Mouse (Mus musculus) C2C12 (cell line): ENCODE data around the gene Hspa4. TPM values are rescaled to one million over a fixed set of nuclear protein-coding genes. Genes with fewer than 3 reads are reported as not detected.

Experiments
- H3K27me3 ChIP-seq: one replicate; pipeline ENCODE4 v1.6.1; 2011; ENCODE audit not compliant: control insufficient read depth, insufficient read depth, insufficient read length
- H3K36me3 ChIP-seq: one replicate; pipeline ENCODE4 v1.6.1; 2011; ENCODE audit not compliant: control insufficient read depth, insufficient read depth
- H3K4me3 ChIP-seq: one replicate; pipeline ENCODE4 v1.5.1; 2011; ENCODE audit warnings: mild to moderate bottlenecking, control low read depth; ENCODE audit not compliant: poor library complexity, insufficient read depth, severe bottlenecking
- H3K79me2 ChIP-seq: one replicate; pipeline ENCODE4 v1.6.1; 2011; ENCODE audit not compliant: control insufficient read depth, insufficient read depth
- H3K79me3 ChIP-seq: one replicate; pipeline ENCODE4 v1.6.1; 2011; ENCODE audit warnings: low read depth, control low read depth
- H3ac ChIP-seq: one replicate; pipeline ENCODE3; 2011; ENCODE audit warnings: low read depth; ENCODE audit not compliant: control insufficient read depth, insufficient read length
- CEBPB ChIP-seq: IDR thresholded peaks from one replicate; pipeline ENCODE4 v1.6.1; 2011; ENCODE audit warnings: low read depth, mild to moderate bottlenecking, control low read depth, moderate library complexity
- CTCF ChIP-seq: IDR thresholded peaks from one replicate; pipeline ENCODE4 v1.5.1; 2011; ENCODE audit not compliant: control insufficient read depth, insufficient read depth, insufficient read length
- FOSL1 ChIP-seq: IDR thresholded peaks from one replicate; pipeline ENCODE4 v1.8.0; 2011; ENCODE audit warnings: mild to moderate bottlenecking, low read length; ENCODE audit not compliant: poor library complexity, insufficient read depth, severe bottlenecking
- MAX ChIP-seq: IDR thresholded peaks from one replicate; pipeline ENCODE4 v1.6.1; 2011; ENCODE audit warnings: mild to moderate bottlenecking, control low read depth
- MYOD1 ChIP-seq: IDR thresholded peaks from one replicate; pipeline ENCODE4 v1.6.1; 2011; ENCODE audit warnings: low read depth; ENCODE audit not compliant: control insufficient read depth, insufficient read length
- MYOG ChIP-seq: IDR thresholded peaks from one replicate; pipeline ENCODE4 v1.6.1; 2011; ENCODE audit not compliant: control insufficient read depth, insufficient read length; ENCODE audit errors: extremely low read depth
- USF1 ChIP-seq: IDR thresholded peaks from one replicate; pipeline ENCODE4 v1.6.1; 2011; ENCODE audit warnings: low read depth, mild to moderate bottlenecking, control low read depth, moderate library complexity
- polyA plus RNA-seq: library from polyadenylated mRNA; unstranded; fragments of >200 nt; fragmentation: generic; extraction: Trizol; gene quantifications from one replicate; pipeline ENCODE4 v1.2.1, GENCODE M21; 2012; ENCODE audit warnings: missing spikeins

Gene Hspa4
- polyA plus RNA-seq, 1 experiment = 112 TPM

GRCm38 (mm10) chr11:53336924-53337323 lies 36.7 kb upstream of the Hspa4 start:
- Histone ChIP-seq H3K79me3 (no peaks in the 10 kb centered on the region), H3ac (no peak overlapping the region), H3K4me3 (no peak overlapping the region), H3K36me3 (peaks cover 21% of the 10 kb centered on the region), H3K79me2 (no peaks in the 10 kb centered on the region), H3K27me3 (no peaks in the 10 kb centered on the region)
- TF ChIP-seq CTCF (no peak), MAX (no peak), CEBPB (no peak), MYOG (no peak)

- TF ChIP-seq MYOG (no peak), CTCF (no peak), USF1 (no peak), MAX (no peak), CEBPB (no peak), MYOD1 (no peak), FOSL1 (no peak)
- H3K36me3 ChIP-seq = peaks cover 28% of the 10 kb centered on the region
- H3ac ChIP-seq = no peak overlapping the region
- H3K79me3 ChIP-seq = no peaks in the 10 kb centered on the region
- H3K79me2 ChIP-seq = no peaks in the 10 kb centered on the region
- no peaks in the 10 kb centered on the region for H3K27me3 ChIP-seq
- H3K4me3 ChIP-seq = no peak overlapping the region
Measured at GRCm38 (mm10) chr11:53336182-53336571, 35.9 kb upstream of the Hspa4 start.

- Histone ChIP-seq H3K79me3 (no peaks in the 10 kb centered on the region), H3K4me3 (no peak overlapping the region), H3K79me2 (no peaks in the 10 kb centered on the region), H3K36me3 (peaks cover 34% of the 10 kb centered on the region), H3ac (no peak overlapping the region), H3K27me3 (no peaks in the 10 kb centered on the region)
- TF ChIP-seq MYOD1 (no peak), FOSL1 (no peak), MYOG (no peak)
Measured at GRCm38 (mm10) chr11:53335505-53336181, 35.4 kb upstream of the Hspa4 start.

DNA sequence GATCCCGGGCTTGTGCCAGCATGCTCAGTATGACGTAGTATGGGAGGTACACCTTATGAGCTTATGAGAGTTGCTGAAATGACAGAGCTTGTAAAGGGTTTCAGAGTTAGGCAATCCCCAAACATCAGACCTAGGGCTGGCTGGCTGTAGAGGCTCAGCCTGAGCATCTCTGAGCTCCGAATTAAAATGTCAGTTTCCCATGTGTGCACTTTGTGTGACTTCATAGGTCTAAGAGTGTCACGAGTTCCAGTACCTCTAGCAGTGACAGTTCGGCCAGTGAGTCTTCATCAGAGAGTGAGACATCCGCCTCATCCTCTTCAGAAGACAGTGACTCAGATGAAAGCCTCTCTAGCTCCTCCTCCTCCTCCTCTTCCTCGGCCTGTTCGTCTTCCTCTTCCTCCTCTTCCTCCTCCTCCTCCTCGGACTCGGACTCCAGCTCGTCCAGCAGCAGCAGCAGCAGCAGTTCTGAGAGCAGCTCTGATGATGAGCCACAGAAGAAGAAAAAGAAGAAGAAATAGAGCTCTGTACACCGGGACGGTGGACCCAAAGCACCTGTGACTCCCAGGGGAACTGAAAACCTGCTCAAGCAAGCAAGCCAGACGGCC lies 31.9 kb upstream of the Hspa4 start:
- peaks cover 67% of the 10 kb centered on the region for H3K36me3 ChIP-seq
- H3K27me3 ChIP-seq = no peaks in the 10 kb centered on the region
- TF ChIP-seq MAX (no peak), USF1 (no peak), MYOD1 (no peak), FOSL1 (no peak), CEBPB (no peak), CTCF (no peak), MYOG (no peak)
- H3K79me2 ChIP-seq = peaks cover 7% of the 10 kb centered on the region
- H3K79me3 ChIP-seq = peaks cover 6% of the 10 kb centered on the region
- H3ac ChIP-seq = no peak overlapping the region
- no peak overlapping the region for H3K4me3 ChIP-seq

GRCm38 (mm10) chr11:53331121-53331520 lies 30.9 kb upstream of the Hspa4 start:
- H3K79me3 ChIP-seq = peaks cover 10% of the 10 kb centered on the region
- no peak overlapping the region for H3K4me3 ChIP-seq
- no peaks in the 10 kb centered on the region for H3K27me3 ChIP-seq
- peaks cover 18% of the 10 kb centered on the region for H3K79me2 ChIP-seq
- H3K36me3 ChIP-seq = peaks cover 70% of the 10 kb centered on the region
- H3ac ChIP-seq = no peak overlapping the region
- TF ChIP-seq MYOG = no peak
- TF ChIP-seq USF1 = no peak
- no peak for TF ChIP-seq CEBPB
- TF ChIP-seq FOSL1 = no peak
- no peak for TF ChIP-seq CTCF

- Histone ChIP-seq H3K4me3 (no peak overlapping the region), H3K79me3 (peaks cover 18% of the 10 kb centered on the region), H3K27me3 (no peaks in the 10 kb centered on the region), H3K36me3 (peaks cover 70% of the 10 kb centered on the region), H3ac (no peak overlapping the region), H3K79me2 (peaks cover 26% of the 10 kb centered on the region)
- TF ChIP-seq USF1 (no peak), CTCF (no peak), MYOD1 (no peak), MAX (no peak)
Measured at GRCm38 (mm10) chr11:53330325-53330724, 30.1 kb upstream of the Hspa4 start.
